Mouse (Mus musculus): Measurements from ENCODE around the gene Iqgap3.

The Iqgap3 gene

GRCm38 (mm10) chr3:88136945-88137494 is 55.2 kb downstream of the Iqgap3 start:
- in situ Hi-C loops (cut with MboI, MseI), result no loop called here

- in situ Hi-C loops (cut with MboI, MseI), result no loop called here
Measured at GRCm38 (mm10) chr3:88137821-88138220, 56.0 kb downstream of the Iqgap3 start.

- in situ Hi-C loops (cut with MboI, MseI), result no loop called here
Measured at GRCm38 (mm10) chr3:88138336-88139242, 56.8 kb downstream of the Iqgap3 start.

GRCm38 (mm10) chr3:88139243-88140177 is 57.7 kb downstream of the Iqgap3 start:
- in situ Hi-C loops (cut with MboI, MseI), result loop anchor here in 1 of 2 experiments (10.0 kb wide), 1 partner anchor 375 kb away; no protein-coding TSS in a partner anchor

- in situ Hi-C loops (cut with MboI, MseI), result loop anchor here in 1 of 2 experiments (10.0 kb wide), 1 partner anchor 374 kb away; no protein-coding TSS in a partner anchor
Measured at GRCm38 (mm10) chr3:88140178-88140902, 58.6 kb downstream of the Iqgap3 start.

GRCm38 (mm10) chr3:88140903-88141430 is 59.2 kb downstream of the Iqgap3 start:
- in situ Hi-C loops (cut with MboI, MseI), result loop anchor here in 1 of 2 experiments (10.0 kb wide), 1 partner anchor 374 kb away; no protein-coding TSS in a partner anchor

- in situ Hi-C loops (cut with MboI, MseI), result loop anchor here in 1 of 2 experiments (10.0 kb wide), 1 partner anchor 373 kb away; no protein-coding TSS in a partner anchor
Measured at GRCm38 (mm10) chr3:88141439-88141786, 59.6 kb downstream of the Iqgap3 start.

GRCm38 (mm10) chr3:88141787-88142523 is 60.2 kb downstream of the Iqgap3 start, which contains the start of gene Mef2d:
Mef2d (plus strand) TSS chr3:88142372.
- in situ Hi-C loops (cut with MboI, MseI), result loop anchor here in 1 of 2 experiments (10.0 kb wide), 1 partner anchor 373 kb away; no protein-coding TSS in a partner anchor

- in situ Hi-C loops (cut with MboI, MseI), result loop anchor here in 1 of 2 experiments (10.0 kb wide), 1 partner anchor 372 kb away; no protein-coding TSS in a partner anchor
Measured at GRCm38 (mm10) chr3:88142546-88142915, 60.8 kb downstream of the Iqgap3 start.

GRCm38 (mm10) chr3:88142916-88143771 is 61.4 kb downstream of the Iqgap3 start:
- in situ Hi-C loops (cut with MboI, MseI), result loop anchor here in 1 of 2 experiments (10.0 kb wide), 1 partner anchor 372 kb away; no protein-coding TSS in a partner anchor

GRCm38 (mm10) chr3:88143961-88144486 is 62.3 kb downstream of the Iqgap3 start:
- in situ Hi-C loops (cut with MboI, MseI), result loop anchor here in 1 of 2 experiments (10.0 kb wide), 1 partner anchor 371 kb away; no protein-coding TSS in a partner anchor

GRCm38 (mm10) chr3:88144648-88145410 is 63.1 kb downstream of the Iqgap3 start:
- in situ Hi-C loops (cut with MboI, MseI), result loop anchor here in 1 of 2 experiments (10.0 kb wide), 1 partner anchor 370 kb away; no protein-coding TSS in a partner anchor

- in situ Hi-C loops (cut with MboI, MseI), result loop anchor here in 1 of 2 experiments (10.0 kb wide), 1 partner anchor 369 kb away; no protein-coding TSS in a partner anchor
Measured at GRCm38 (mm10) chr3:88145411-88145782, 63.6 kb downstream of the Iqgap3 start.

- in situ Hi-C loops (cut with MboI, MseI), result loop anchor here in 1 of 2 experiments (10.0 kb wide), 1 partner anchor 369 kb away; no protein-coding TSS in a partner anchor
Measured at GRCm38 (mm10) chr3:88145952-88146351, 64.2 kb downstream of the Iqgap3 start.

- in situ Hi-C loops (cut with MboI, MseI), result loop anchor here in 1 of 2 experiments (10.0 kb wide), 1 partner anchor 368 kb away; no protein-coding TSS in a partner anchor
Measured at GRCm38 (mm10) chr3:88146376-88147112, 64.8 kb downstream of the Iqgap3 start.

GRCm38 (mm10) chr3:88147444-88147843 is 65.7 kb downstream of the Iqgap3 start:
- in situ Hi-C loops (cut with MboI, MseI), result loop anchor here in 1 of 2 experiments (10.0 kb wide), 1 partner anchor 367 kb away; no protein-coding TSS in a partner anchor
